Mouse (Mus musculus): ENCODE data around the gene Olfr373.

- no peak for TF ChIP-seq GATA1 (IDR thresholded peaks at IDR 0.05; ENCODE audit: borderline replicate concordance, low read length)
- no peak for TF ChIP-seq FLI1 (IDR thresholded peaks at IDR 0.05; ENCODE audit: low read length)
Observed at GRCm38 (mm10) chr8:72146556-72146955, 63.6 kb downstream of the Olfr373 start.
